Comparison of ENCODE assay signal across 8 mouse cellular contexts in genomic region chr8:34320158-34320587, GRCm38 (mm10).
DNase-seq lines count a peak whose midpoint lies in the region; ATAC-seq and TF ChIP-seq lines count a peak whose summit lies in the region.

No protein-coding gene starts in this region.

- H3K36me3 ChIP-seq in kidney, adult 2 months (ENCODE audit: control insufficient read depth, insufficient read depth, low read length), result no peaks in the 10 kb centered on the region
- no peaks in the 10 kb centered on the region for H3K36me3 ChIP-seq in forebrain, postnatal 0 days (ENCODE audit: insufficient read depth)
- no peaks in the 10 kb centered on the region for H3K36me3 ChIP-seq in neural tube, embryonic 15.5 days

- no peaks in the 10 kb centered on the region for H3K4me1 ChIP-seq in kidney, adult 2 months (ENCODE audit: control insufficient read depth, insufficient read depth, low read length)
- peaks cover 22% of the 10 kb centered on the region for H3K4me1 ChIP-seq in forebrain, postnatal 0 days (ENCODE audit: insufficient read depth)
- peaks cover 42% of the 10 kb centered on the region for H3K4me1 ChIP-seq in neural tube, embryonic 15.5 days

- ATAC-seq in forebrain, postnatal 0 days, result peak; percentile 94
- ATAC-seq in neural tube, embryonic 15.5 days (ENCODE audit: low FRiP score), result peak; percentile 75

- peak; percentile 8 for DNase-seq in kidney, adult 2 months
- no peak for DNase-seq in kidney, adult 11 months
- peak; percentile 96 for DNase-seq in forebrain, postnatal 0 days
- peak; percentile 61 to 75 for DNase-seq in layer of hippocampus, adult 8-10 months (ENCODE audit: low spot score in 2 of 2)
- no peak for DNase-seq in gastrocnemius, adult 18-20 months (ENCODE audit: low spot score)
- DNase-seq in urinary bladder, postnatal 10 days (ENCODE audit: low spot score), result no peak
- DNase-seq in urinary bladder, postnatal 36 days (ENCODE audit: low spot score in 2 of 2), result no peak

- peak overlapping the region; percentile 4; the same call in 1 of the 2 replicates for H3K4me2 ChIP-seq in forebrain, postnatal 0 days (ENCODE audit: low read depth)
- peak overlapping the region; percentile 19; the same call in 1 of the 2 replicates for H3K4me2 ChIP-seq in neural tube, embryonic 15.5 days

- H3K27ac ChIP-seq in kidney, adult 2 months (ENCODE audit: insufficient read depth, low read depth, low read length), result no peak overlapping the region
- peak overlapping the region; percentile 80 for H3K27ac ChIP-seq in forebrain, postnatal 0 days (ENCODE audit: low read depth, low read length)
- H3K27ac ChIP-seq in neural tube, embryonic 15.5 days (replicated peaks), result peak overlapping the region; percentile 61

- H3K9me3 ChIP-seq in forebrain, postnatal 0 days (ENCODE audit: low read length), result no peaks in the 10 kb centered on the region
- H3K9me3 ChIP-seq in neural tube, embryonic 15.5 days (replicated peaks), result no peaks in the 10 kb centered on the region

- H3K4me3 ChIP-seq in kidney, adult 2 months (ENCODE audit: insufficient read depth, low read depth, low read length), result no peak overlapping the region
- H3K4me3 ChIP-seq in forebrain, postnatal 0 days (ENCODE audit: low read depth, low read length), result no peak overlapping the region
- H3K4me3 ChIP-seq in neural tube, embryonic 15.5 days (replicated peaks), result no peak overlapping the region

- WGBS in kidney, adult 2 months, result 54% methylated on average over 6 of the region's 6 CpGs
- 4% methylated on average over 6 of the region's 6 CpGs for WGBS in forebrain, postnatal 0 days
- 11% methylated on average over 6 of the region's 6 CpGs for WGBS in neural tube, embryonic 15.5 days

- no peak for TF ChIP-seq POLR2A in kidney, adult 2 months (IDR thresholded peaks at IDR 0.05; ENCODE audit: low read depth, low read length)

- H3K9ac ChIP-seq in forebrain, postnatal 0 days, result no peak overlapping the region
- H3K9ac ChIP-seq in neural tube, embryonic 15.5 days (replicated peaks), result no peak overlapping the region

- TF ChIP-seq CTCF in kidney, adult 2 months (conservative IDR thresholded peaks at IDR 0.05; ENCODE audit: insufficient read depth, insufficient read length, low read depth, low read length), result no peak
- TF ChIP-seq CTCF in forebrain, postnatal 0 days (IDR thresholded peaks at IDR 0.05; ENCODE audit: low read depth), result no peak

- H3K27me3 ChIP-seq in kidney, adult 2 months (replicated peaks; ENCODE audit: control insufficient read depth, insufficient read depth, low read length), result no peaks in the 10 kb centered on the region
- no peaks in the 10 kb centered on the region for H3K27me3 ChIP-seq in forebrain, postnatal 0 days (ENCODE audit: insufficient read depth, low read length)
- H3K27me3 ChIP-seq in neural tube, embryonic 15.5 days (replicated peaks), result no peaks in the 10 kb centered on the region

Comparison
In these comparisons a context has a peak if more than half of its experiments do, and no peak if none do; other contexts are left out.
1. DNase-seq: peak in kidney, adult 2 months (single experiment), forebrain, postnatal 0 days (single experiment) and layer of hippocampus, adult 8-10 months (2 of 2); none in kidney, adult 11 months (single experiment), gastrocnemius, adult 18-20 months (single experiment), urinary bladder, postnatal 10 days (single experiment) and urinary bladder, postnatal 36 days (0 of 2).